Mouse (Mus musculus): ENCODE data around the gene Stoml3. TPM values are rescaled to one million over a fixed set of nuclear protein-coding genes. Genes with fewer than 3 reads are reported as not detected.

The Stoml3 gene
- polyA plus RNA-seq, 1 experiment from 2014 or later, result not detected

DNA sequence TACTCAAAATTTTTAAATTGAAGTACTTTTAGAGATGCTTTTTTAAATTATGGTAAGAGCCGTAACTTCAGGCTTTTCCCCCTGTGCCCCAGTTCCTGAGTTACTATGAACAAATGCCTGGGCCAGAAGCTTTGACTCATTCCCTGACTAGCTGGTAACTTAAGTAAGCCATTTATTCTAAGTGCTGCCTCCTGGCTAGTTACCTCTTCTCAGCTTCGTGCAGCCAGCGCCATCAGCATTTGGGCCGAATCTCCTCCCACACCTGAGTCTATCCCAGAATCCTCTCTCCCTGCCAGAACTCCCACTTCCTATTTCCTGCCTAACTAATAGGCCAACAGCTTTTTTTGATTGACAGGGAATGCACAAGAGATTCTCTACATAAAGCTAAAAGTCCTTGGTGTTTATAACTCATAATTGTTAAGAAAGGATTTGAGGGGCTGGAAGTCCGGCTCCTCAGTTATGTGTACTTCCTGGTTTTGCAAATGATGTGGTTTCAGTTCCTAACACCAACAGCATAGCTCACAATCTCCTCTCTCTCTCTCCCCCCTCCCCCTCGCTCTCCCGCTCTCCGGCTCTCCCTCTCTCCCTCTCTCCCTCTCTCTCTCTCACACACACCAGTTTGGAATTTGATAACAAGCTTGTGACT lies 4.9 kb upstream of the Stoml3 start:
- Histone ChIP-seq H3K4me1 (ENCODE audit: control insufficient read depth, insufficient read depth, low read length) (no peaks in the 10 kb centered on the region), H3K4me3 (ENCODE audit: low read depth, low read length) (no peak overlapping the region), H3K9me3 (ENCODE audit: control insufficient read depth, low read depth, low read length) (no peaks in the 10 kb centered on the region), H3K36me3 (ENCODE audit: control insufficient read depth, insufficient read depth, low read length) (peaks cover 26% of the 10 kb centered on the region), H3K27ac (ENCODE audit: low read length) (no peak overlapping the region), H3K27me3 (ENCODE audit: control insufficient read depth, insufficient read depth, low read length) (no peaks in the 10 kb centered on the region), H3K9ac (replicated peaks; ENCODE audit: low read depth, low read length) (no peak overlapping the region), H3K4me2 (replicated peaks; ENCODE audit: low read depth, low read length) (no peak overlapping the region)
- ATAC-seq (ENCODE audit: insufficient number of reproducible peaks, insufficient read depth, low FRiP score, low read depth), result no peak
- 85% methylated on average over 8 of the region's 8 CpGs for WGBS

- Histone ChIP-seq H3K4me3 (ENCODE audit: low read depth, low read length) (no peak overlapping the region), H3K27ac (ENCODE audit: low read length) (no peak overlapping the region), H3K4me1 (ENCODE audit: control insufficient read depth, insufficient read depth, low read length) (no peaks in the 10 kb centered on the region), H3K9ac (replicated peaks; ENCODE audit: low read depth, low read length) (no peak overlapping the region), H3K27me3 (ENCODE audit: control insufficient read depth, insufficient read depth, low read length) (no peaks in the 10 kb centered on the region), H3K36me3 (ENCODE audit: control insufficient read depth, insufficient read depth, low read length) (0 out of 2 replicates have a peak, but pooled peaks cover 4% of the 10 kb centered on the region), H3K9me3 (ENCODE audit: control insufficient read depth, low read depth, low read length) (no peaks in the 10 kb centered on the region), H3K4me2 (replicated peaks; ENCODE audit: low read depth, low read length) (no peak overlapping the region)
- WGBS, result 70% methylated on average over 10 of the region's 10 CpGs
- no peak for ATAC-seq (ENCODE audit: insufficient number of reproducible peaks, insufficient read depth, low FRiP score, low read depth)
Observed at GRCm38 (mm10) chr3:53486561-53486960, 1.9 kb upstream of the Stoml3 start.

GRCm38 (mm10) chr3:53486996-53487576 lies 1.4 kb upstream of the Stoml3 start:
- Histone ChIP-seq H3K36me3 (ENCODE audit: control insufficient read depth, insufficient read depth, low read length) (0 out of 2 replicates have a peak, but pooled peaks cover under 1% of the 10 kb centered on the region), H3K4me3 (ENCODE audit: low read depth, low read length) (no peak overlapping the region), H3K4me1 (ENCODE audit: control insufficient read depth, insufficient read depth, low read length) (no peaks in the 10 kb centered on the region), H3K9me3 (ENCODE audit: control insufficient read depth, low read depth, low read length) (no peaks in the 10 kb centered on the region), H3K9ac (replicated peaks; ENCODE audit: low read depth, low read length) (no peak overlapping the region), H3K27me3 (ENCODE audit: control insufficient read depth, insufficient read depth, low read length) (no peaks in the 10 kb centered on the region), H3K27ac (ENCODE audit: low read length) (no peak overlapping the region), H3K4me2 (replicated peaks; ENCODE audit: low read depth, low read length) (no peak overlapping the region)
- WGBS, result 58% methylated on average over 9 of the region's 9 CpGs
- 0 out of 2 replicates have a peak, but pooled peaks have one; percentile 10 for ATAC-seq (ENCODE audit: insufficient number of reproducible peaks, insufficient read depth, low FRiP score, low read depth)

- Histone ChIP-seq H3K27ac (ENCODE audit: low read length) (no peak overlapping the region), H3K4me3 (ENCODE audit: low read depth, low read length) (no peak overlapping the region), H3K4me1 (ENCODE audit: control insufficient read depth, insufficient read depth, low read length) (no peaks in the 10 kb centered on the region), H3K9me3 (ENCODE audit: control insufficient read depth, low read depth, low read length) (no peaks in the 10 kb centered on the region), H3K4me2 (replicated peaks; ENCODE audit: low read depth, low read length) (no peak overlapping the region), H3K9ac (replicated peaks; ENCODE audit: low read depth, low read length) (no peak overlapping the region), H3K36me3 (ENCODE audit: control insufficient read depth, insufficient read depth, low read length) (no peaks in the 10 kb centered on the region), H3K27me3 (ENCODE audit: control insufficient read depth, insufficient read depth, low read length) (no peaks in the 10 kb centered on the region)
- WGBS, result 74% methylated on average over 6 of the region's 6 CpGs
- ATAC-seq (ENCODE audit: insufficient number of reproducible peaks, insufficient read depth, low FRiP score, low read depth), result no peak
Observed at GRCm38 (mm10) chr3:53498351-53498905, 10.0 kb downstream of the Stoml3 start.

GRCm38 (mm10) chr3:53502428-53502827 lies 14.0 kb downstream of the Stoml3 start:
- ATAC-seq (ENCODE audit: insufficient number of reproducible peaks, insufficient read depth, low FRiP score, low read depth), result no peak
- Histone ChIP-seq H3K36me3 (ENCODE audit: control insufficient read depth, insufficient read depth, low read length) (no peaks in the 10 kb centered on the region), H3K4me1 (ENCODE audit: control insufficient read depth, insufficient read depth, low read length) (no peaks in the 10 kb centered on the region), H3K27ac (ENCODE audit: low read length) (no peak overlapping the region), H3K4me3 (ENCODE audit: low read depth, low read length) (no peak overlapping the region), H3K27me3 (ENCODE audit: control insufficient read depth, insufficient read depth, low read length) (no peaks in the 10 kb centered on the region), H3K9me3 (ENCODE audit: control insufficient read depth, low read depth, low read length) (no peaks in the 10 kb centered on the region), H3K4me2 (replicated peaks; ENCODE audit: low read depth, low read length) (no peak overlapping the region), H3K9ac (replicated peaks; ENCODE audit: low read depth, low read length) (no peak overlapping the region)
- 54% methylated on average over 6 of the region's 6 CpGs for WGBS

GRCm38 (mm10) chr3:53513096-53513495 lies 24.6 kb downstream of the Stoml3 start:
- no peaks in the 10 kb centered on the region for H3K27me3 ChIP-seq (ENCODE audit: control insufficient read depth, insufficient read depth, low read length)
- H3K27ac ChIP-seq (ENCODE audit: low read length), result no peak overlapping the region
- 34% methylated on average over 5 of the region's 5 CpGs for WGBS
- no peak for ATAC-seq (ENCODE audit: insufficient number of reproducible peaks, insufficient read depth, low FRiP score, low read depth)
- H3K4me2 ChIP-seq (replicated peaks; ENCODE audit: low read depth, low read length), result no peak overlapping the region
- H3K9ac ChIP-seq (replicated peaks; ENCODE audit: low read depth, low read length), result no peak overlapping the region
- H3K4me1 ChIP-seq (ENCODE audit: control insufficient read depth, insufficient read depth, low read length), result no peaks in the 10 kb centered on the region
- no peaks in the 10 kb centered on the region for H3K9me3 ChIP-seq (ENCODE audit: control insufficient read depth, low read depth, low read length)
- H3K36me3 ChIP-seq (ENCODE audit: control insufficient read depth, insufficient read depth, low read length), result no peaks in the 10 kb centered on the region; the same call in 1 of the 2 replicates
- no peak overlapping the region for H3K4me3 ChIP-seq (ENCODE audit: low read depth, low read length)

DNA sequence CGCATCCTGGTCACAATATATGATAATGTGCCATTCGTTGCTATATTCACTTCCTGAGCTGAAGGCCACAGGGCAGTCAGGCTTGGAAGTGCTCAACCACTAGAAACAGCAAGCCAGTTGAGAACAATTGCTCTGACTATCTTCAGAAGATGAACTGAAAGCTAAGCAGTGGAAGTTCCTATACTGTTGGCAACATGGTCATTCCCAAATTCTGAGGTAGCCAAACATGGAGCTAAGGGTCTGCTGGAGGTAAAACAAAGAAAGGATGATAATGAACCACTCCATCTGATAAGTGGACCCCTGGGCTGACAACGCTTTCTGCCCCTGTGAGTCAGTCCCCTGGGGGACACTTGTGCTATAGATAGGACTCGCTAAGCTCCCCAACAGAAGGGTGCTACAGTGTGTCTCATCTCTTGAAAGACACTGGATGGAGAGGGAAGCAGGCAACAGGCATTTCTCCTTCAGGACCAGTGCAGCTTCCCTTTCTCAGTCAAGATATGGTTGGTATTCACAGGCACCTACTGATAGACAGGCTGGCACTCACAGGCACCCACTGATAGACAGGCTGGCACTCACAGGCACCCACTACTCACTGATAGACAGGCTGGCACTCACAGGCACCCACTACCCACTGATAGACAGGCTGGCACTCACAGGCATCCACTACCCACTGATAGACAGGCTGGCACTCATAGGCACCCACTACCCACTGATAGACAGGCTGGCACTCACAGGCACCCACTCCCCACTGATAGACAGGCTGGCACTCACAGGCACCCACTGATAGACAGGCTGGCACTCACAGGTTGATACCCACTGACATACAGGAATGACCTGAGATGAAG lies 26.0 kb downstream of the Stoml3 start:
- WGBS, result 81% methylated on average over 4 of the region's 4 CpGs

DNA sequence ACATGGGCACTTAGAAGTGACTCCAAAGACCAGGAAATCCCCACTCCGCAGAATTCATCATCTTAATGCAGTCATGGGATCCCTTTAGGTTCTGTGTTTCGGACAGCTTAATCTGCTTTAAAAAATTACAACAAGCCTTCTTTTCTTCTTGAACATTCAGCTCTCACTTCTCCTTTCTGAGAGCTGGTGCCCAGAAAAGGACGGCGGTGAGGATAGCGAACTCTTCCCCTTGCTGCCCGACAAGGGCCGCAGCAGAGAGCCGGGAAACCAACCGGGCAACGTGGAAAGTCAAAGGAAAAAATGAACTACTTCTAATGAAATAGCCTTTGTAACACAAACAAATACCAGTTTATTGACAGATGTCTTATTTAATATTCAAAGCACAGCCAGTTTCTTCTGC lies 34.3 kb downstream of the Stoml3 start:
- Histone ChIP-seq H3K4me1 (ENCODE audit: control insufficient read depth, insufficient read depth, low read length) (no peaks in the 10 kb centered on the region), H3K36me3 (ENCODE audit: control insufficient read depth, insufficient read depth, low read length) (no peaks in the 10 kb centered on the region; the same call in 1 of the 2 replicates), H3K27ac (ENCODE audit: low read length) (no peak overlapping the region), H3K4me3 (ENCODE audit: low read depth, low read length) (no peak overlapping the region), H3K27me3 (ENCODE audit: control insufficient read depth, insufficient read depth, low read length) (no peaks in the 10 kb centered on the region), H3K9me3 (ENCODE audit: control insufficient read depth, low read depth, low read length) (no peaks in the 10 kb centered on the region), H3K4me2 (replicated peaks; ENCODE audit: low read depth, low read length) (no peak overlapping the region), H3K9ac (replicated peaks; ENCODE audit: low read depth, low read length) (no peak overlapping the region)
- ATAC-seq (ENCODE audit: insufficient number of reproducible peaks, insufficient read depth, low FRiP score, low read depth), result no peak
- 85% methylated on average over 10 of the region's 10 CpGs for WGBS

More for the DNA sequence above, 26.0 kb downstream of the Stoml3 start:
- no peak overlapping the region for H3K4me2 ChIP-seq (replicated peaks; ENCODE audit: low read depth, low read length)
- no peak overlapping the region for H3K4me3 ChIP-seq (ENCODE audit: low read depth, low read length)
- no peaks in the 10 kb centered on the region for H3K9me3 ChIP-seq (ENCODE audit: control insufficient read depth, low read depth, low read length)
- no peaks in the 10 kb centered on the region; the same call in 1 of the 2 replicates for H3K36me3 ChIP-seq (ENCODE audit: control insufficient read depth, insufficient read depth, low read length)
- H3K27ac ChIP-seq (ENCODE audit: low read length), result no peak overlapping the region
- no peak overlapping the region for H3K9ac ChIP-seq (replicated peaks; ENCODE audit: low read depth, low read length)
- ATAC-seq (ENCODE audit: insufficient number of reproducible peaks, insufficient read depth, low FRiP score, low read depth), result no peak
- H3K27me3 ChIP-seq (ENCODE audit: control insufficient read depth, insufficient read depth, low read length), result no peaks in the 10 kb centered on the region
- no peaks in the 10 kb centered on the region for H3K4me1 ChIP-seq (ENCODE audit: control insufficient read depth, insufficient read depth, low read length)

Measured in stomach, embryonic 14.5 days (tissue).